Mouse (Mus musculus) midbrain, embryonic 12.5 days (tissue): Measurements from ENCODE around the gene Madd. TPM values are rescaled to one million over a fixed set of nuclear protein-coding genes. Genes with fewer than 3 reads are reported as not detected.

Experiments used
- ATAC-seq: fragments of 200-750 bp; cut with Nextera tagmentation; 2 replicates; pipeline ENCODE4 v1.8.0; 2017; ENCODE audit warnings: low read depth, moderate TSS enrichment, moderate library complexity; ENCODE audit not compliant: low FRiP score
- H3K27ac ChIP-seq: fragments of 300-500 bp; sonication (generic); replicated peaks from 2 replicates; pipeline ENCODE4 v1.5.1; 2016; ENCODE audit warnings: mild to moderate bottlenecking
- H3K27me3 ChIP-seq: fragments of 300-500 bp; sonication (generic); 2 replicates; pipeline ENCODE4 v1.6.1; 2016; ENCODE audit warnings: mild to moderate bottlenecking
- H3K36me3 ChIP-seq: fragments of 300-500 bp; sonication (generic); 2 replicates; pipeline ENCODE4 v1.6.1; 2016
- H3K4me1 ChIP-seq: fragments of 300-500 bp; sonication (generic); 2 replicates; pipeline ENCODE4 v1.6.1; 2016
- H3K4me2 ChIP-seq: fragments of 300-500 bp; sonication (generic); replicated peaks from 2 replicates; pipeline ENCODE4 v1.6.1; 2016; ENCODE audit warnings: mild to moderate bottlenecking, moderate library complexity
- H3K4me3 ChIP-seq: fragments of 300-500 bp; sonication (generic); 2 replicates; pipeline ENCODE4 v1.5.1; 2016; ENCODE audit warnings: mild to moderate bottlenecking
- H3K9ac ChIP-seq: fragments of 300-500 bp; sonication (generic); replicated peaks from 2 replicates; pipeline ENCODE4 v1.6.1; 2016; ENCODE audit warnings: mild to moderate bottlenecking, moderate library complexity
- H3K9me3 ChIP-seq: fragments of 300-500 bp; sonication (generic); 2 replicates; pipeline ENCODE4 v1.6.1; 2016; ENCODE audit warnings: mild to moderate bottlenecking
- WGBS: fragments of 180-500 bp; shearing (Covaris S2); methylation state at CpG from one replicate; pipeline ENCODE4 v1.1.7; 2016; 5-methylcytosine and 5-hydroxymethylcytosine counted together
- polyA plus RNA-seq: library from polyadenylated mRNA; unstranded; fragments of >200 nt; fragmentation: Nextera tagmentation; extraction: Ambion mirVana; gene quantifications from 2 replicates; pipeline ENCODE4 v1.2.1, GENCODE M21; 2016

The Madd gene
- polyA plus RNA-seq, 1 experiment from 2014 or later: 42.5 TPM

DNA sequence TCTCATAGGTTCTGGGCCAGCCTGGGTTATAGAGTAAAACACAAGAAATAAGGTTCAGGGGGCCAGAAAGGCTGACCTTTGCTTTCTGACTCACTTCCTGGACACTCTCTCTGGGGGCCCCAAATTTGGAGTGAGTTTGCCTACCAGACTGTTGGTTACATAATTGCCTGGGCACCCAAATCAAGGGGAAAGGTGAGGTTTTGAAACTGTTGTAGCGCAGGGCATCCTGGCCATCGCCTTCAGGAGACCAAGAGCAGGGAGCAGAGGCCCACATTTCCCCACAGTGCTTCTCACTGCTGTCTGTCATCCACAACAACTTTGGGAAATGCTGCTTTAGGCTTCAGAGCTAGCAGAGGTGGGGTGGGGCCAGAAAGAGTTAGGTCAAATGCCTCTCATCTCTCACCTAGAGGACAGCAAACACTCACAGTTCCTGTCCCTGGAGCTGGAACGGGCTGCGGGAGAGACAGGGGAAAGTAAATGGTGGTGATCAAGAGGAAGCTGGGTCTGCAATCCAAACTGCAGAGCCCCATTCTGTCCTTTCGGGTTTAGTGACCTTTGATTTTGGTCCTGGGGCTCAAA lies 73.7 kb downstream of the Madd start:
- Histone ChIP-seq H3K27me3 (no peaks in the 10 kb centered on the region), H3K9me3 (no peaks in the 10 kb centered on the region), H3K4me1 (peaks cover under 1% of the 10 kb centered on the region; the same call in 1 of the 2 replicates), H3K4me3 (no peak overlapping the region), H3K27ac (no peak overlapping the region), H3K9ac (no peak overlapping the region), H3K36me3 (no peaks in the 10 kb centered on the region), H3K4me2 (no peak overlapping the region)
- ATAC-seq: no peak
- WGBS: 90% methylated on average over 5 of the region's 5 CpGs

DNA sequence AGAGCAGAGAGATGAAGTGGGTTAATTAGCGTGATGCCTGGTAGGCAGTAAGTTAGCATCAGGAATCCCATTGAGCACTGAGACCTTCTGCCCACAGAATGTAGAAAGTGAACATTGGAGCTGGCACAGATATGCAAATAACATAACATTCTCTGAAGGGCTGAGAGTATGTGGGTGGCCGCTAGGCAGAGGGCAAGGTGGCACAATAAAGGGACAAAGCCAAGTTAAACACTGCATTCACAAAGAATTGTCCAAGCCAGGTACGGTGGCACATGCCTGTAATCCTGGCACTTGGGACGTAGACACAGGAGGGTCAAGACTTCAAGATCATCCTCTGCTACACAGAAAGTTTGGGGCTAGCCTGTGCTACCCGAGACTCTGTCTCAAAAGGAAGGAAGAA lies 74.4 kb downstream of the Madd start:
- Histone ChIP-seq H3K27me3 (no peaks in the 10 kb centered on the region), H3K27ac (no peak overlapping the region), H3K4me1 (no peaks in the 10 kb centered on the region), H3K4me2 (no peak overlapping the region), H3K36me3 (no peaks in the 10 kb centered on the region), H3K9ac (no peak overlapping the region), H3K9me3 (no peaks in the 10 kb centered on the region), H3K4me3 (no peak overlapping the region)
- no peak for ATAC-seq
- WGBS: 79% methylated on average over 5 of the region's 5 CpGs

GRCm38 (mm10) chr2:91108156-91108555 lies 75.5 kb downstream of the Madd start:
- ATAC-seq: no peak
- 92% methylated on average over 3 of the region's 3 CpGs for WGBS
- Histone ChIP-seq H3K9ac (no peak overlapping the region), H3K27me3 (no peaks in the 10 kb centered on the region), H3K4me2 (no peak overlapping the region), H3K36me3 (no peaks in the 10 kb centered on the region), H3K4me1 (no peaks in the 10 kb centered on the region), H3K27ac (no peak overlapping the region), H3K4me3 (no peak overlapping the region), H3K9me3 (no peaks in the 10 kb centered on the region)

DNA sequence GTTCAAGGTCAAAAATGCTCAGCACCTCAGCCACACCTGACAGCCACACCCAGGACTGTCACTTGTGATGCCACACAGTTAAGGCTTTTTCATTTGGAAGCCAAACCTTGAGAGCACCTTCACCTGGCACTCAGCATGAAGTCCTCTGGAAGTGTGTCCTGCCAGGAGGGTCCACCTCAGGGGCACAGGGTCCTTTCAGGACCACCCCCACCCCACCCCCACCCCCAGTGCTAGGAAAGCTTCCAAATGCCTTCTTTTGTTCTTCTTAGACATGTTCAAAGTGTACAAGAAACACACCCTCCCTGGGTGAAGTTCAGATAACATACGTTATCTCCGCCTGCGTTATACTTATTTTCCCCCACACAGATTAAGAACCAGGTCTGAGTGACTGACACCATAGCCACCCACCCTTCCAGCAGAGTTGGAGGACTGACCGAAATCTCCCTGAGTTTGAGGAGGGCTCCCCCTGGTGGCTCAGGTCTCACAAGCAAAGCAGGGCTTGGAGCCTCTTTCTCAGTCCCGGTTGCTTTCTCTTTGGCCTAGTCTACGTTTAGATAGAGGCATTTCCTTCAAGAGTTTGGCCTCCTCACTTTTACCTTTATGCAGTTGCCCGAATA lies 82.4 kb downstream of the Madd start:
- no peaks in the 10 kb centered on the region for H3K9me3 ChIP-seq
- H3K9ac ChIP-seq: no peak overlapping the region
- H3K4me3 ChIP-seq: no peak overlapping the region
- peak; percentile 81 for ATAC-seq
- H3K36me3 ChIP-seq: no peaks in the 10 kb centered on the region
- H3K27me3 ChIP-seq: peaks cover 6% of the 10 kb centered on the region
- H3K27ac ChIP-seq: no peak overlapping the region
- H3K4me1 ChIP-seq: no peaks in the 10 kb centered on the region
- WGBS: 11% methylated on average over 7 of the region's 7 CpGs
- H3K4me2 ChIP-seq: no peak overlapping the region

DNA sequence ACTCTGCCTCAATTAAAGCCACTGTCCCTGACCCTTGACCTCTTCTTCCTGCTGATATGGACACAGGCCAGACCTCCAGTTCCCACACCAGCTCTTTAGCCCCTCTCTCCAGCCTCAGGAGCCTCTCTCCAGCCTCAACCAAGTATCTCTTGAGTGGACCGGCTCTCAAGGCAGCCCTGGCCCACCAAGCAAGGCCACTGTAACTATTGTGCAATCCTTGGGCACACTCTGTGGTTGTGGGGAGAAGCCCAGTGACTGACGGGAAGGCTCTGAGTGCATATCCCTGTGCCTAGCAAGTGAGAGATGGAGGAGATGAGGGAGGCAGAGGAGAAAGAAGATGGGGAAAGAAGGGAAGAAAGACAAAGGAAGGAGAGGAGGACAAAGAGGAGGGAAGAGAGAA lies 85.5 kb downstream of the Madd start:
- H3K4me2 ChIP-seq: no peak overlapping the region
- H3K27me3 ChIP-seq: peaks cover 6% of the 10 kb centered on the region
- H3K9ac ChIP-seq: no peak overlapping the region
- no peaks in the 10 kb centered on the region for H3K36me3 ChIP-seq
- no peak overlapping the region for H3K4me3 ChIP-seq
- no peaks in the 10 kb centered on the region for H3K9me3 ChIP-seq
- H3K27ac ChIP-seq: no peak overlapping the region
- ATAC-seq: no peak
- no peaks in the 10 kb centered on the region for H3K4me1 ChIP-seq
- WGBS: 86% methylated on average over 2 of the region's 2 CpGs

- H3K27ac ChIP-seq: no peak overlapping the region
- H3K4me1 ChIP-seq: no peaks in the 10 kb centered on the region
- no peak overlapping the region for H3K9ac ChIP-seq
- H3K36me3 ChIP-seq: no peaks in the 10 kb centered on the region
- H3K4me2 ChIP-seq: no peak overlapping the region
- peaks cover 3% of the 10 kb centered on the region; the same call in 1 of the 2 replicates for H3K27me3 ChIP-seq
- no peaks in the 10 kb centered on the region for H3K9me3 ChIP-seq
- H3K4me3 ChIP-seq: no peak overlapping the region
- no peak for ATAC-seq
- 85% methylated on average over 10 of the region's 10 CpGs for WGBS
Measured at GRCm38 (mm10) chr2:91097015-91097414, 86.6 kb downstream of the Madd start.

DNA sequence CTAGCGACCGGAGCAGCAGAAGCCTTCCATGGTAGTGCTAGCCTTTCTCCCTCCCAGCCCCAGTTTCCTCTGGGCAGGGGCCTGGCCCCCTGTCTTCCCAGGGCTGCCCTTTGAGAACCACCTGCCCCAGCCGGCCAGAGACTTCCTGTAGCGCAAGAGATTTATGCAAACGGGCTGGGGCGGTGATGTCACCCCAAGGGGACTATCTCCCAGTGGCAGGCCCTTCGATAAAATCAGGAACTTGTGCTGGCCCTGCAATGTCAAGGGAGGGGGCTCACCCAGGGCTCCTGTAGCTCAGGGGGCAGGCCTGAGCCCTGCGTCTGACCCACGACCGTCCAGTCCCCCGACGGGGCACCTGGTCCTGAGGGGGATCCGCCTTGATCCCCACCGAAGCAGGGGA lies 87.1 kb downstream of the Madd start:
- Histone ChIP-seq H3K9me3 (no peaks in the 10 kb centered on the region), H3K4me3 (no peak overlapping the region), H3K27me3 (peaks cover 3% of the 10 kb centered on the region; the same call in 1 of the 2 replicates), H3K9ac (no peak overlapping the region), H3K4me1 (no peaks in the 10 kb centered on the region), H3K4me2 (no peak overlapping the region), H3K27ac (no peak overlapping the region), H3K36me3 (no peaks in the 10 kb centered on the region)
- ATAC-seq: no peak
- WGBS: 72% methylated on average over 14 of the region's 14 CpGs

DNA sequence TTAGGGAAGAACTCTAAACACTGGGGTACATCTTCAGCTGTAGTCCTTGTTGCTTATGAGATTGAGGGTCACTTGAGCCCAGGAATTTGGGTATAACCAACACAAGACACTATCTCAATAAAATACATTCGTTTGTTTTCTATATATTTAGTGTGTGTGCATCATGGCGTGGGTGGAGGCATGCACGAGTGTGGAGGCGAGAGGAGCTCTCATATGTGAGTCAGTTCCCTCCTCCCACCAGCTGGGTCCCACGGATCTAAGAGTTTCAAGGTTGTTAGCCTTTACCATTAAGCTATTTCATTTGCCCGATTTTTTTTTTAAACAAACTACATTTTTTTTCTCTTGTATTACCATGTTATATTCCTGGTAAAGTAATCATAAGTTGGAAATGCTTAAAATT lies 92.8 kb downstream of the Madd start:
- no peaks in the 10 kb centered on the region for H3K36me3 ChIP-seq
- ATAC-seq: no peak
- 78% methylated on average over 6 of the region's 6 CpGs for WGBS
- no peak overlapping the region for H3K4me3 ChIP-seq
- H3K9me3 ChIP-seq: no peaks in the 10 kb centered on the region
- no peaks in the 10 kb centered on the region for H3K4me1 ChIP-seq
- no peak overlapping the region for H3K27ac ChIP-seq
- H3K27me3 ChIP-seq: 0 out of 2 replicates have a peak, but pooled peaks cover 5% of the 10 kb centered on the region
- no peak overlapping the region for H3K9ac ChIP-seq
- H3K4me2 ChIP-seq: no peak overlapping the region

GRCm38 (mm10) chr2:91090208-91090607 lies 93.4 kb downstream of the Madd start:
- 85% methylated on average over 6 of the region's 6 CpGs for WGBS
- Histone ChIP-seq H3K27me3 (0 out of 2 replicates have a peak, but pooled peaks cover 5% of the 10 kb centered on the region), H3K27ac (no peak overlapping the region), H3K4me2 (no peak overlapping the region), H3K36me3 (no peaks in the 10 kb centered on the region), H3K9ac (no peak overlapping the region), H3K4me3 (no peak overlapping the region), H3K9me3 (no peaks in the 10 kb centered on the region), H3K4me1 (no peaks in the 10 kb centered on the region)
- no peak for ATAC-seq

DNA sequence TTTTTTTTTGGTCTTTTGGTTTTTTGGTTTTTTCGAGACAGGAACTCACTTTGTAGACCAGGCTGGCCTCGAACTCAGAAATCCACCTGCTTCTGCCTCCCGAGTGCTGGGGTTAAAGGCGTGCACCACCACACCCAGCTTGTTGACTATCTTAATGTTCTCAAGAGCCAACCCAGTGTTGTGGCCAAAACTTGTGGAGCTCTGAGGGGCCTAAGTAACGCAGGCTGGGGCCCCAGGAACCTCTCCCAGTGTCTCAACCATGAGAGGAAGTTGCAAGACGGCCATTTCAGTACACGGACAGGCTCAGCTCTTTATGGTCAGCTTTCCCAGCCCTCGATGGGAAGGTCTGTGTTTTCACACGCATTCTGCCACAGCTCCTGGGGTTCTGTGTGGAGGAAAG lies 94.7 kb downstream of the Madd start:
- 82% methylated on average over 9 of the region's 9 CpGs for WGBS
- Histone ChIP-seq H3K9me3 (no peaks in the 10 kb centered on the region), H3K9ac (no peak overlapping the region), H3K27me3 (0 out of 2 replicates have a peak, but pooled peaks cover 5% of the 10 kb centered on the region), H3K4me2 (no peak overlapping the region), H3K36me3 (no peaks in the 10 kb centered on the region), H3K4me1 (no peaks in the 10 kb centered on the region), H3K27ac (no peak overlapping the region), H3K4me3 (no peak overlapping the region)
- ATAC-seq: no peak

- Histone ChIP-seq H3K27ac (no peak overlapping the region), H3K36me3 (no peaks in the 10 kb centered on the region), H3K4me3 (no peak overlapping the region), H3K9ac (no peak overlapping the region), H3K4me1 (no peaks in the 10 kb centered on the region), H3K4me2 (no peak overlapping the region), H3K27me3 (0 out of 2 replicates have a peak, but pooled peaks cover 5% of the 10 kb centered on the region), H3K9me3 (no peaks in the 10 kb centered on the region)
- no peak for ATAC-seq
- WGBS: 91% methylated on average over 9 of the region's 9 CpGs
Measured at GRCm38 (mm10) chr2:91087453-91087852, 96.2 kb downstream of the Madd start.
